Mouse (Mus musculus) intestine, postnatal 0 days (tissue): Measurements from ENCODE around the gene Lypd4. TPM values are rescaled to one million over a fixed set of nuclear protein-coding genes. Genes with fewer than 3 reads are reported as not detected.
"Not testable (repeated sequence)": the region's sequence is repeated elsewhere in the genome, so short reads cannot be mapped to it uniquely, and the experiment has no call there.

Experiments
- ATAC-seq: fragments of 200-750 bp; cut with Nextera tagmentation; 2 replicates; pipeline ENCODE4 v1.8.0; 2017; ENCODE audit warnings: mild to moderate bottlenecking, moderate TSS enrichment, moderate library complexity
- H3K27ac ChIP-seq: fragments of 300-500 bp; sonication (generic); 2 replicates; pipeline ENCODE4 v1.5.1; 2014; ENCODE audit warnings: mild to moderate bottlenecking, low read depth, low read length, moderate library complexity
- H3K27me3 ChIP-seq: fragments of 300-500 bp; sonication (generic); replicated peaks from 2 replicates; pipeline ENCODE4 v1.6.1; 2014; ENCODE audit warnings: low read length, mixed read lengths; ENCODE audit not compliant: control insufficient read depth, insufficient read depth
- H3K36me3 ChIP-seq: fragments of 300-500 bp; sonication (generic); 2 replicates; pipeline ENCODE4 v1.6.1; 2014; ENCODE audit warnings: mild to moderate bottlenecking, moderate library complexity; ENCODE audit not compliant: control insufficient read depth, insufficient read depth
- H3K4me1 ChIP-seq: fragments of 300-500 bp; sonication (generic); replicated peaks from 2 replicates; pipeline ENCODE4 v1.6.1; 2014; ENCODE audit warnings: antibody characterized with exemption, low read length, mixed read lengths; ENCODE audit not compliant: control insufficient read depth, insufficient read depth
- H3K4me2 ChIP-seq: fragments of 300-500 bp; sonication (generic); replicated peaks from 2 replicates; pipeline ENCODE4 v1.6.1; 2014; ENCODE audit warnings: low read depth, mild to moderate bottlenecking, moderate library complexity
- H3K4me3 ChIP-seq: fragments of 300-500 bp; sonication (generic); 2 replicates; pipeline ENCODE4 v1.5.1; 2014; ENCODE audit warnings: low read depth, low read length
- H3K9ac ChIP-seq: fragments of 300-500 bp; sonication (generic); 2 replicates; pipeline ENCODE4 v1.6.1; 2014; ENCODE audit warnings: mild to moderate bottlenecking, low read depth, low read length
- H3K9me3 ChIP-seq: fragments of 300-500 bp; sonication (generic); 2 replicates; pipeline ENCODE4 v1.6.1; 2016; ENCODE audit warnings: mixed run types; ENCODE audit not compliant: control insufficient read depth
- CTCF ChIP-seq: sonication (generic); IDR thresholded peaks from 2 replicates; pipeline ENCODE4 v1.5.1; 2016; ENCODE audit warnings: low read depth, mild to moderate bottlenecking, control low read depth, antibody characterized with exemption, moderate library complexity
- WGBS: fragments of 180-500 bp; shearing (Covaris S2); extraction: QIAGEN DNeasy Blood & Tissue Kit; methylation state at CpG from one replicate; pipeline ENCODE4 v1.1.7; 2014; 5-methylcytosine and 5-hydroxymethylcytosine counted together
- polyA plus RNA-seq: library from polyadenylated mRNA; unstranded; fragments of >200 nt; fragmentation: Nextera tagmentation; extraction: Ambion mirVana; gene quantifications from 2 replicates; pipeline ENCODE4 v1.2.1, GENCODE M21; 2015

The Lypd4 gene
- polyA plus RNA-seq, 1 experiment from 2014 or later: not detected

- Histone ChIP-seq H3K9ac (no peak overlapping the region), H3K9me3 (no peaks in the 10 kb centered on the region), H3K4me2 (no peak overlapping the region), H3K36me3 (no peaks in the 10 kb centered on the region), H3K4me3 (no peak overlapping the region), H3K27me3 (no peaks in the 10 kb centered on the region), H3K27ac (no peak overlapping the region), H3K4me1 (no peaks in the 10 kb centered on the region)
- ATAC-seq: no peak
- WGBS: 83% methylated on average over 9 of the region's 9 CpGs
- TF ChIP-seq CTCF: no peak
These were observed 24.6 kb downstream of the Lypd4 start for GRCm38 (mm10) chr7:24845181-24845580.

- ATAC-seq: no peak
- Histone ChIP-seq H3K4me2 (no peak overlapping the region), H3K36me3 (no peaks in the 10 kb centered on the region), H3K9me3 (no peaks in the 10 kb centered on the region), H3K27me3 (no peaks in the 10 kb centered on the region), H3K27ac (no peak overlapping the region), H3K9ac (no peak overlapping the region), H3K4me3 (no peak overlapping the region), H3K4me1 (no peaks in the 10 kb centered on the region)
- 40% methylated on average over 5 of the region's 5 CpGs for WGBS
- TF ChIP-seq CTCF: no peak
These were observed 25.6 kb downstream of the Lypd4 start for GRCm38 (mm10) chr7:24844144-24844543.

- Histone ChIP-seq H3K4me2 (no peak overlapping the region), H3K9me3 (no peaks in the 10 kb centered on the region), H3K27me3 (no peaks in the 10 kb centered on the region), H3K4me3 (no peak overlapping the region), H3K36me3 (no peaks in the 10 kb centered on the region), H3K4me1 (no peaks in the 10 kb centered on the region), H3K27ac (no peak overlapping the region), H3K9ac (no peak overlapping the region)
- 64% methylated on average over 4 of the region's 4 CpGs for WGBS
- no peak for TF ChIP-seq CTCF
- ATAC-seq: no peak
These were observed 28.7 kb downstream of the Lypd4 start for GRCm38 (mm10) chr7:24841009-24841408.

- Histone ChIP-seq H3K9ac (no peak overlapping the region), H3K9me3 (no peaks in the 10 kb centered on the region), H3K27ac (no peak overlapping the region), H3K27me3 (no peaks in the 10 kb centered on the region), H3K4me3 (no peak overlapping the region), H3K4me2 (no peak overlapping the region), H3K36me3 (no peaks in the 10 kb centered on the region), H3K4me1 (no peaks in the 10 kb centered on the region)
- ATAC-seq: no peak
- 72% methylated on average over 3 of the region's 3 CpGs for WGBS
- TF ChIP-seq CTCF: no peak
These were observed 29.4 kb downstream of the Lypd4 start for GRCm38 (mm10) chr7:24840331-24840730.

GRCm38 (mm10) chr7:24839410-24839808 is 30.3 kb downstream of the Lypd4 start:
- no peak for TF ChIP-seq CTCF
- H3K4me2 ChIP-seq: no peak overlapping the region
- H3K9me3 ChIP-seq: no peaks in the 10 kb centered on the region
- H3K27ac ChIP-seq: no peak overlapping the region
- ATAC-seq: no peak
- WGBS: 63% methylated on average over 8 of the region's 8 CpGs
- no peak overlapping the region for H3K4me3 ChIP-seq
- H3K36me3 ChIP-seq: no peaks in the 10 kb centered on the region
- no peak overlapping the region for H3K9ac ChIP-seq
- no peaks in the 10 kb centered on the region for H3K27me3 ChIP-seq
- H3K4me1 ChIP-seq: no peaks in the 10 kb centered on the region

- not testable (repeated sequence) for H3K36me3 ChIP-seq, H3K27me3 ChIP-seq, H3K4me2 ChIP-seq, H3K4me3 ChIP-seq, ATAC-seq, H3K4me1 ChIP-seq, H3K9me3 ChIP-seq, H3K27ac ChIP-seq, H3K9ac ChIP-seq
- WGBS: 61% methylated on average over 12 of the region's 13 CpGs
These were observed 30.9 kb downstream of the Lypd4 start for GRCm38 (mm10) chr7:24838732-24839409.

GRCm38 (mm10) chr7:24827181-24827580 is 42.6 kb downstream of the Lypd4 start:
- Histone ChIP-seq H3K27ac (no peak overlapping the region), H3K4me1 (no peaks in the 10 kb centered on the region), H3K4me3 (no peak overlapping the region), H3K36me3 (no peaks in the 10 kb centered on the region), H3K27me3 (no peaks in the 10 kb centered on the region), H3K4me2 (no peak overlapping the region), H3K9me3 (no peaks in the 10 kb centered on the region), H3K9ac (no peak overlapping the region)
- TF ChIP-seq CTCF: no peak
- 92% methylated on average over 4 of the region's 4 CpGs for WGBS
- no peak for ATAC-seq
